Mouse (Mus musculus) monocyte, adult 5-6 weeks (primary cell): ENCODE measurements around the gene Olfr73. TPM values are rescaled to one million over a fixed set of nuclear protein-coding genes. Genes with fewer than 3 reads are reported as not detected.
"Not testable (repeated sequence)": the region's sequence is repeated elsewhere in the genome, so short reads cannot be mapped to it uniquely, and the experiment has no call there.

Experiments used
- ATAC-seq: fragments of 153-309, 156-312 bp; replicated peaks from 2 replicates; pipeline ENCODE4 v1.8.0; 2017; ENCODE audit warnings: mild to moderate bottlenecking; ENCODE audit not compliant: low TSS enrichment, insufficient number of reproducible peaks, severe bottlenecking, poor library complexity, low FRiP score
- total RNA-seq: library from RNA; stranded (forward); fragments of 200-1000, 200-491, 200-594 nt; gene quantifications from 3 replicates; pipeline ENCODE4 v1.2.3, GENCODE M21; 2017

The Olfr73 gene
- total RNA-seq: not detected in 3 replicates

GRCm38 (mm10) chr2:88037599-88037998 is at the start of gene Olfr73:
Olfr73 (minus strand) TSS chr2:88037699.
- ATAC-seq: no peak

- no peak for ATAC-seq
Observed at GRCm38 (mm10) chr2:88071730-88072129, 34.2 kb upstream of the Olfr73 start, which contains the start of gene Olfr1163. Olfr1163 (minus strand) TSS chr2:88071830.

- ATAC-seq: no peak
Observed at GRCm38 (mm10) chr2:88063587-88063986, 26.1 kb upstream of the Olfr73 start.

GRCm38 (mm10) chr2:88051029-88051428 is 13.5 kb upstream of the Olfr73 start, which contains the start of gene Olfr1162:
Olfr1162 (minus strand) TSS chr2:88051129.
- no peak for ATAC-seq

- not testable (repeated sequence) for ATAC-seq
Observed at GRCm38 (mm10) chr2:88022474-88022873, 15.0 kb downstream of the Olfr73 start, which contains the start of gene Olfr1161. Olfr1161 (plus strand) TSS chr2:88022774.

- ATAC-seq: no peak
Observed at GRCm38 (mm10) chr2:88007515-88008318, 29.8 kb downstream of the Olfr73 start, which contains the start of gene Olfr1160. Olfr1160 (minus strand) TSS chr2:88008268.

GRCm38 (mm10) chr2:87989813-87990212 is 47.7 kb downstream of the Olfr73 start, which contains the start of gene Olfr1158:
Olfr1158 (plus strand) TSS chr2:87990113.
- no peak for ATAC-seq

Other genes with a start within 250 kb of the Olfr73 start
- gene Olfr1143, start 237.1 kb downstream of the Olfr73 start, total RNA-seq: not detected in 3 replicates
- gene Olfr1145, start 227.9 kb downstream of the Olfr73 start, total RNA-seq: not detected in 3 replicates
- gene Olfr1148, start 207.2 kb downstream of the Olfr73 start, total RNA-seq: not detected in 3 replicates
- not detected in 3 replicates for gene Olfr1150-ps1, start 193.7 kb downstream of the Olfr73 start, total RNA-seq
- gene Olfr1151, start 181.8 kb downstream of the Olfr73 start, total RNA-seq: not detected in 3 replicates
- not detected in 3 replicates for gene Olfr1152, start 171.2 kb downstream of the Olfr73 start, total RNA-seq
- gene Olfr1153, start 142.7 kb downstream of the Olfr73 start, total RNA-seq: not detected in 3 replicates
- not detected in 3 replicates for gene Olfr1154, start 132.5 kb downstream of the Olfr73 start, total RNA-seq
- gene Olfr1155, start 92.6 kb downstream of the Olfr73 start, total RNA-seq: not detected in 3 replicates
- not detected in 3 replicates for gene Olfr1156, start 84.6 kb downstream of the Olfr73 start, total RNA-seq
- gene Olfr1157, start 69.4 kb downstream of the Olfr73 start, total RNA-seq: not detected in 3 replicates
- not detected in 3 replicates for gene Olfr74, start 63.0 kb downstream of the Olfr73 start, total RNA-seq
- gene Olfr1158, start 47.6 kb downstream of the Olfr73 start, total RNA-seq: not detected in 3 replicates
- gene Olfr1160, start 29.4 kb downstream of the Olfr73 start, total RNA-seq: 0.32 TPM in 1 of 3 replicates, not detected in the others
- gene Olfr1161, start 14.9 kb downstream of the Olfr73 start, total RNA-seq: not detected in 3 replicates
- gene Olfr1162, start 13.4 kb upstream of the Olfr73 start, total RNA-seq: not detected in 3 replicates
- gene Olfr1163, start 34.1 kb upstream of the Olfr73 start, total RNA-seq: not detected in 3 replicates
- not detected in 3 replicates for gene Olfr1164, start 56.3 kb upstream of the Olfr73 start, total RNA-seq
- not detected in 3 replicates for gene Olfr1166, start 90.6 kb upstream of the Olfr73 start, total RNA-seq
- gene Olfr1167, start 117.5 kb upstream of the Olfr73 start, total RNA-seq: not detected in 3 replicates
- not detected in 3 replicates for gene Olfr1168, start 144.2 kb upstream of the Olfr73 start, total RNA-seq
- gene Olfr1170, start 190.6 kb upstream of the Olfr73 start, total RNA-seq: not detected in 3 replicates
- gene Olfr1173, start 242.2 kb upstream of the Olfr73 start, total RNA-seq: 0.53 TPM in 1 of 3 replicates, not detected in the others